Mouse (Mus musculus) lung, postnatal 0 days (tissue): ENCODE results near the gene Zfp706.

ENCODE experiments used
- CTCF ChIP-seq: IDR thresholded peaks from 2 replicates; pipeline ENCODE4 v1.5.1; 2016; ENCODE audit warnings: antibody characterized with exemption, mild to moderate bottlenecking
- EP300 ChIP-seq: IDR thresholded peaks from 2 replicates; pipeline ENCODE4 v1.6.1; 2016; ENCODE audit warnings: antibody characterized with exemption, mild to moderate bottlenecking, control low read depth

DNA sequence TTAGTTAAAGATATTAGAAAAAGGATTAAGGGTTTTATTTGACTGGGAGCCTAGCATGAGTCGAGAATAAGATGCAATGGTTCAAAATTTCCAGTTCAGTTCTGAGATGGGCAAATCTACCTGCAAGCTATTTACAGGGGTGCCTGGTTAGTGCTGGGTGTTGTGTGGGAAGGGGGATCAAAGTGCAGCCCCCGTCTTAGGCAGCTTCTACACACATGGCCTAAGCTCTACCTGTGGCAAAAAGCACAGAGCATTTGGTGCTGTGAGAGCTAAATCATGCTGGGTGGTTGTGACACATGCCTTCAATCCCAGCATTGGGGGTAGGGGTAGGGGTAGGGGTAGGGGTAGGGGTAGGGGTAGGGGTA lies 32.3 kb downstream of the Zfp706 start:
- TF ChIP-seq CTCF (no peak), EP300 (no peak)
